Mouse (Mus musculus) yolk sac, embryonic 10.5 days (tissue): ENCODE results near the gene Tgfbr3.
"Not testable (repeated sequence)": the region's sequence is repeated elsewhere in the genome, so short reads cannot be mapped to it uniquely, and the experiment has no call there.

Source experiments
- DNase-seq: peaks from one replicate; pipeline ENCODE4 v3.0.0-alpha.2; 2017; ENCODE audit warnings: low spot score

Gene Tgfbr3

DNA sequence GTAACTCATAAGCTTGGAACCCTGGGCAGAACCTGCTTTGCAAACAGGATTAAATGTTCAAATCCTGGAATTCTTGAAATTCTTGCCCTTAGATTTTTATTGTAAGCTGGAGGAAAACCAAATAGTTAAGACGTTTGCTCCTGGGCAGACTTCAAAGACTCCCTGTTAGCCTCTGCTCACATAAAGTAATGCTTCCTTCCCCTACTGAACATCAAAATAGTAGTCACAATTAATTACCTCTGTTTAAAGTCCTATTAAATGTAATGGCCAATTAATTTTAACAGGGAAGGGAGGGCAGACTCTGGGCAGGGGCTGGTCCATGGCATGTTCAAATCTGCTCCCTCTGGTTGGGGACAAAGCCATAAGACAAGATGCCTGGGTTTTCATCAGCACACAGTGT, 49.2 kb downstream of the Tgfbr3 start:
- DNase-seq = no peak

DNA sequence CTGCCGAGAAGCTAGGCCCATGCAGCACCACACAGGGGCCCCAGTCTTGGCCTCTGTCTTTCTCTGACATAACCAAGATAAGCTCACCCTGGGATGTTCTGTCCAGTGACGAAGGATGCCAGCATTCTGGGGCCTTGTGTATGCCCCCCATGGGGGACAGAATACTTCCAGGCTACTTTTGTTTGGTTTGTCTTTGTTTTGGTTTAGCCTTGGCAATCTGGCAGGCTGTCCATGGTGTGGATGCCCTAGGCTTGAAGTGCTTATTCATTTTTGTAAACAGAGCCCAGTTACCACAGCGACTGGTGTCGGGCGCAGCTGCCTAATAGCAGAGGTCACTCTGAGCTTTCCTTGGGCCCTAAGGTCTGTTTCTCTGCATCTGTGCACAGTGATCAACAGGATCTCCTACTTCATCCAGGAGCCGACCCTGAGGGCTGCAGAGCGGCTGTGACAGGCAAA, 51.4 kb downstream of the Tgfbr3 start:
- DNase-seq = peak; percentile 71

DNA sequence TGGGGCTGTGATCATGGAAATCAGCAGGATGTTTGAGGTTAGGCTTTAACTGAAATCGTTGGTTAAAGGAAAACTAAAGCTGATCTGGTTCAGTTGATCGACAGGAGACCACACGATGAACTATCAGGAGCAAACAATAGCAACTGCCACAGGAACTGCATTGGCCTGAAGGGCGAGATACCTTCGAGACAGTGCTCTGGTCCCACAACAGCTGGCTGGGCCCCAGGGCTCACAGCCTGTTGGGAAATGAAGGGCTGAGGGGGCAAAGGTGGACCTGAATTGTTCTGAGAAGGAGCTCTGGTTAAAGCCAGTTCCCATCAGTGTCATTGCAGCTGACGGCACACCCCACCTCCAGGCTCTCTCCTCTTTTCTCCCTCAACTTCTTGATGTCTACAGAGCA, 52.5 kb downstream of the Tgfbr3 start:
- peak; percentile 86 for DNase-seq

DNA sequence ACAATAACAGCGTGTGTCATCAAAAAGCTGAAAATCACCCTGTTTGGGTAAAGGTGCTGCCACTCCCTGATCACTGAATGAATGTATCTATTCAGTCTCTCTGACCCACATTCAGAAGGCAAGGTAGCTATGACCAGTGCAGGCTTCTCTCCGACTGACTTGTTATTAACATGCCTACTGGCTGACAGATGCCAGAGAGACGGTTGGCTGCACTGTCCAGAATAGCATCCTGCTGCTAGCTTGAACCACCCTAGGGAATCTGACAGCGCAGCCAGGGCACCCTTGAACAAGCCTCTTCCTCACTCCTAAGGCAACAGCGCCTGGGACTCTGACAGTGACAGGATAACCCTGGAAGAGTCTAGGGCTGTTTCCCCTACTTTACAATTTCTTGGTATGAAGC, 53.4 kb downstream of the Tgfbr3 start:
- no peak for DNase-seq

DNA sequence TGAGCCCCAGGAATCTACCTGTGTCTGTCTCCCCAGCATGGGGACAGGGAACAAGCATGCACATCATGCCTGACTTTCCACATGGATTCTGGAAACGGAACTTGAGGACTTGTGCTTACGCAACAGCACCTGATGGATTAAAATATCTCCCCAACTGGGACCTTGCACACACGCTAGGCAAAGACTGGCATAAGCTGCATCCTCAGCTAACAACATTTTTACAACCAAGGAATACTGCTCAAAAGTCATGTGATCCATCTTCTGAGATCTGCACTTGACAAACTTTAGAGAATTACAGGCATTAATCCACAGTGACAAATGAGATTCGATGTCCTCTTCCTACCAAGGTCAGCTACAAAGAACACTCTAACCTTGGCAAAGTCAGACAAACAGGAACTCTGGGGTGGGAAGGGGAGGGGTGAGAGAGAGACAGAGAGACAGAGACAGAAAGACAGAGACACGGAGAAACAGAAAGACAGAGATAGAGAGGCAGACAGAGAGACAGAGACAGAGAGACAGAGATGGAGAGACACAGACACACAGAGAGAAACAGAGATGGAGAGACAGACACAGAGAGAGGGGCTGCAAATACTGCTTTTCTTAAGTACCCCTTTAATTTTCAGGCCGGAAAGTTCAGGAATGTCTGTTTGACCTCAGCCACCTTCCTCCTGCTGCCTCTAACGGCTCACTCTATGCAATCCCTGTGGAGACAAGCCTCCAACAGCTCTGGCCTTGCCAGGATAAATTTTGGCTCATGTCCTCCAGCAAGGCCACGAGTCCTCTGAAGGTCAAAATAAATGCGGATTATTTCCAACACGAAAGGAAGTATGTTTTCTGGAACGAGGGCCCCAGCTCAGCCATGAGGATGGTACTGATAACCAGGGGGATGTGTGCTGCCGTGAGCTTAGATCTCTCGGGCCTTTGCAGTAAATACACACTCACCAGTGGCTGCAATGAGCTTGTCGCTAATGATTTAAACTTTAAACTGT, 55.8 kb downstream of the Tgfbr3 start:
- DNase-seq = no peak

DNA sequence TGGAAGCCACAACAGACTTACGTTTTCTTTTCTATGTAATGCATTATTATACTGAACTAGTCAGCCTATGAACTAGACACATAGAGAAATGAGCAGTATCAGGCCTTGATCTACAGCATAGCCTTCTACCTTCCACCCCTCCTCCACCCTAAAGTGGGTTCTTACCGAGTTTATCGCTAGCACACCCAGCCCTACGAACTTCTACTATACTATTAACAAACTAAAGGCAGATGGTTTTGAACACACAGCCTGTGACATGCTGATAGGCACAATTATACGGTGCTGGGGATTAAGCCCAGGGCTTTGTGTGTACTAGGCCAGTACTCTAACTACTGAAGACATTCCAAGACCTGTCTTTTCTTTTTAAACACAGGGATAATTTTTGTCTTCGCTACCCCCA, 59.2 kb downstream of the Tgfbr3 start:
- DNase-seq = no peak

DNA sequence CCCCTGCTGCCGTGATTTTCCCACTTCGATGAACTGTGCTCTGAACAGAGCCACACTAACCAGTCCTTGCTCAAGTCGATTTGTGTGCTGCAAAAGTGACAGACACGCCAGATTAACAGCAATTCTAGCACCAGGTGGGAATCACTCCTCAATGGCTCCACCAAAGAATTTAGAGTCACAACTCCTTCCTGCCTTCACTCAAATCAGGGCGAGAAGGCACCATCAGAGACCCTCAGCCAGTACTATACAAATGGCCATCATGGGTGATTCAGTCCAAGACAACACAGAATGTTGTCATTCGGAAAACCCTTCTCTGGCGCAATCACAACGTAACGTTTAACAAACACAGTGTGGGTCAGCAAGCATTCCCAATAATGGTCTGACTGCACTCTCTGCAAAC, 60.4 kb downstream of the Tgfbr3 start:
- no peak for DNase-seq

DNA sequence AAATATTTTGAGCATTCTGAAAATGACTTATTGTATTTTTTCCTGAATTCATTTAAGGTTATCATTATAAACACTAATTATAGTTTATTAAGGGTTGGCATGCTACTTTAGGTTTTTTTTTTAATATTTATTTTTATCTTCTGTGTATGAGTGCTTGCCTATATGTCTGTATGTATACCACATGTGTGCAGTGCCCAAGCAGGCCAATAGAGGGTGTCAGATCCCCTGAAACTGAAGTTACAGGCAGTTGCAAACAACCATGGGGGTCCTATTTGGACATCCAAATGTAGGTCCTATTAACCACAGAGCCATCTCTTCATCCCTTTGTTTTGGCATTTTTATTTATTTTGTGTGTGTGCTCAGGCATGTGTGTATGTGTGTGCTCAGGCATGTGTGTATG, 61.8 kb downstream of the Tgfbr3 start:
- no peak for DNase-seq

DNA sequence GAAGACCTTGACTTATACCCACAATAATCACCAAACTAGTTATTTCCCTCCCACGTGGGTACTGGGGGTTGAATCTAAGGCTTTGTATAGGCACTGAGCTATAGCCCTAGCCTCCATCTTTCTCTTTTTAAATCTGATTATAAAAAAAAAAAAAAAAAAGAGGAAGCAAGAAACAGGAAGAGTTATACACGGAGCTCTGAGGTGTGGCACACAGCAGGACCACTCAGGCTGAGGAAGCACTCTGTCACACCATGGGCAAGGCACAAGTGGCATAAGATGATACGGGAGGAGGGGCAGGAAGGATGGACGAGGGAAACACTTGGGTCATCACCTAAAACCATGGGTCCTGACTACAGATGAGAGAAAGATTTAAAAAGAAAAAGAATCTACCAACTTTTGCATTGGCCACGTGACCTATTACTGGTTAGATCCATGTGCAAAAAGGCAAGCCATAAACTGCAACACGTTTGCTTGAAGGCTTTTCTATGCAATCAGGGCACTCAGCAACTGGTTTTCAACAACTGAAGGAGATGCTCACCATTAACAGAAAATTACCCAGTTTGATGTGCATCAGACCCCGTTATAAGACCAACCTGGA, 64.5 kb downstream of the Tgfbr3 start:
- DNase-seq = no peak

DNA sequence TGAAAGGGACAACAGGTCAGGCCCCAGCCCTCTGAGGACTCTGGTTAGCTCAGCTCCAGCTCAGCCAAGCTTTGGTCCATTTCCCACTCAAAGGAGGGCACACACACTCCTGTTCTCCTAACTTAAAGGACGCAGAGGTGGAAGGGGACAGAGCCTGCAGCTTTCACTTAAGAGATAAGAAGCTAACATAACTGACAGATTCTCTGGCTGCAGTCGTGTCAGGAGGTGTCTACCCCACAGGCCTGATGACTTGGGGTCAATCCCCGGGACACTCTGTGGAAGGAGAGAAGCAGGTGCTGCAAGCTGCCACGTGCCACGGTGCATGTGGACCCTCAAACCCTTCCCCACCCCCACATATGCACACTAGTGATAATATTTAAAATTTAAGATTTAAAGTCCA, 65.3 kb downstream of the Tgfbr3 start:
- DNase-seq = no peak

DNA sequence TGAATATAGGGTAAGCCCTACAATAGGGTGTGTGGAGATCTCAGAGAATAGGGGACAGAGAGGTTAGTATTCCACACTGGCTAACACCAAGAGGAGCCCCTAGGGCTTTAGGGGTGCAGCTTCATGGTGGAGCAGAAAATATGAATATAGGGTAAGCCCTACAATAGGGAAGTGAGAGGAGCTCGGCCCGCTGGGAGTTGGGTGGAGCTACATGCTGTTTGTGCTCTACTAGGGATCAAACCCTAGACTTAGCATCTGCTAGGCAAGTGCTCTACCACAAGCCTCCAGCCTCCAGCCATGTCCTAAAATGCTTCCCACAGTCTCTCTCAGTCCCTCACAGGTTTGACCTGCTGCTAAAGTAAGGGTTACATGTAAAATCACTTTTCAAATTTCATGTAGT, 65.9 kb downstream of the Tgfbr3 start:
- not testable (repeated sequence) for DNase-seq

DNA sequence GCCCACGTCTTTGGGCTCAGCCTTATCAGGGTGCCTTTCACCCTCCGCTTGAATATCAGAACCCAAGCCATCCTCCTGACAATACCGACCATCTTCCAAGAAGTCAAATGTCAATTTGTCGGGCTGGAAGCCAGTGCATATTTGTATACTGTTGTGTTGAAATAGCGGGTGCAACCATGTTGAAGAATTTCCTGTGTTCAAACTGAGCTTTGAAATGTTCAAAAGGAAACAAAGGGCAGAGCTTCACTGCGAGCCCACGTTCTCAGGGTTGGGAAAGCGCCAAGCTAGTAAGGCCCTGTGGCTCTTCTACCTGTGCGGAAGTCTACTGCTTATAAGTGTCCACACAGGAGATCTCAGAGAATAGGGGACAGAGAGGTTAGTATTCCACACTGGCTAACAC, 66.4 kb downstream of the Tgfbr3 start:
- DNase-seq = no peak

DNA sequence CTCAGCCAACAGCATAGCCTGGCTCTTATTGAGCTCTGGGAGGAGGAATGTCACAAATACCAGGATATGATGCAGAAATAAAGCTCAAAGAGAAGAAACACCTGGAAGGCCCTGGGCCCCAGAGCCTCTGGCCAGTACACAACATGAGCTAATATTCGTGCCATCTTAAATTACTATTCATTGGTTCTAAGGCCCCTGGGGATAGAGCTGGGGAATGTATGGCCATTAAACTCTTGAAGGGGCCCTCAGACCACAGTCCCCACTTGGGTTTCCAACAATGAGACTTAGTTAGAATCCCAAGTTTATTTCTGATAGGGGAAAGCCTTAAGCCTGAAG, 66.8 kb downstream of the Tgfbr3 start:
- no peak for DNase-seq

DNA sequence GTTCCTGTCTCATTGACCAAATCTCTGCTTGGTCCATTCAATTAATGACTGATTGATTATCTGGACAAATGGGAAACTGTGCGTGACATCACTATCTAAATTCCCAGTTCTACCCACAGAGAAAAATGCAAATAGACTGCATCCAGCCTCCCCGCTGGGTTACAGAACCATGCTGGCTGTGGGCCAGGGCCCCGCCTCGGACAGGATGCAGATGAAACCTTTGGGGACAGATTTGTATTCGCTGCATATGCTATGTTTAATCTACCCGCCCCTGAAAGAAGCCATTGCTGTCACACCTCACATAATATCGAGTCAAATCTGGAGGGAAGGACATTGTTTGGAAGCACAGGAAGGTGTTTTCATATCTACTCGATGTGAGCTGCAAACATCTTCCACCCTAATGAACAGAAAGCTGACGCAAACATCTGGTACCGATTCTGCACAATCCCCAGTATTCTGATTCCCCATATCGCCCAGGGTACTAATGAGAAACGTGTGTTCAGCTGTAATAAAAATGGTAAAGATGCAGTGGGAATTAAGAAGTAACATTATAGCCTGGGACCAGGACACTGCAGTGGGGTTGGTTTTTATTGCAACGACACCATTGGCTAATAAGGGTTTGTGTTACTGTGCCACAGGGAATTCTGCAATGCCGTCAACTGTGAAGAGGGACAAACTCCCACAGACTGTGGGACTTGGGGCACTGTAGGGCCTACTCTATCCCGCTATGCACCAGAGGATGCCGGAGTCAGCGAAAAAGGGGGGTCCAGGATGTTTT, 67.3 kb downstream of the Tgfbr3 start:
- no peak for DNase-seq

DNA sequence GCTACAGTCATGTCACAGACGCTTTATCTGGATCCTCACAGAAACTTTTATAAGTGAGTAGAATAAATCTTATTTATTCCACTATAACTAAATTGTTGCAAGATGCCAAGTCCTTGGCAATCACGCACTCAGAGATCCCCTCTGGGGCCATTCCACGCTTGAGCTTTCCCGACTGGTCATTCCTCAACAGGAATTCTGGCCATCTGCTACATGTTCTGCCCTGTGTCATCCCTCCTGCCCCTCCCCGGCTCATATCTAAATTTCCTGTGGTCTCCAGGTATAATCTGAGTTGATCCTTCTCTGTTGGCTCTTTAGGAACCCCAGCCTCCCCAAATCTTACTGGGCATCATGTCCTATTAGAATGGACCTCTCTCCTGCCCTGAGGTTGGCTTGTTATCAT, 68.5 kb downstream of the Tgfbr3 start:
- no peak for DNase-seq

DNA sequence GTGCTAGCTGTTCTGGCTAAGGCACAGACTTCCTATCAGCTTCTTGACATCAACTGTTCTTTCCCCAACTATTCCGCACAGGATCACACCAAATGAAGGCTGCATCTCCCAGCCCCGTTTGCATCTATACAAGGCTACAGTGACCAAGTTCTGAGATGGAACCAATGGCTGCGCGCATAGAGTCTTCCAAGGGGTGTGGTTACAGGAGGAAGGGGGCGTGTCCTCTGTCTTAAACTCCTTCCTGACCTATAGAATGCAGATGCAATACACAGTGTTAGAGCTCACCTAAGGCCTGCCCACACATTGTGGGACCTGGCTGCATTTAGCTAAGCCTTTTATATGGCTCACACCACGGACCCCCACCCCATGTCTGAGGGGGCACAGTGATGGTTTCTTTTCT, 69.5 kb downstream of the Tgfbr3 start:
- DNase-seq = no peak

DNA sequence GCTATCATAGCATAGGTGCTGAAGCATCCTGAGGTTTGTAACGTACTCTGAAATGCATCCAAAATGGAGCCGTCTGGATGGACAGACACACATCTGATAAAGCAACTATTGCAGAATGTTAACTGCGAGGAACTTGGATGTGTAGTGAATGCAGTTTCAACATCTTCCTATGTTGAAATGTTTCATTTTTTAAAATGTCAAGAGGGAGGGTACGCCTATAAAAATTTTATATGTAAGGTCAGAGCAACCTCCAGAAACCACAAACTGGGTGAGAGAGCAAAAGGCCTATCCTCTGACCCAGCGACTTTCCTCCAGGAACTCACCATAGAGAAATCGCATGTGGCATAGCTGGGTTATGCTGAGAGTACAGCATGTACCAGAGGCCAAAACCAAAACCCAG, 70.1 kb downstream of the Tgfbr3 start:
- DNase-seq = no peak

DNA sequence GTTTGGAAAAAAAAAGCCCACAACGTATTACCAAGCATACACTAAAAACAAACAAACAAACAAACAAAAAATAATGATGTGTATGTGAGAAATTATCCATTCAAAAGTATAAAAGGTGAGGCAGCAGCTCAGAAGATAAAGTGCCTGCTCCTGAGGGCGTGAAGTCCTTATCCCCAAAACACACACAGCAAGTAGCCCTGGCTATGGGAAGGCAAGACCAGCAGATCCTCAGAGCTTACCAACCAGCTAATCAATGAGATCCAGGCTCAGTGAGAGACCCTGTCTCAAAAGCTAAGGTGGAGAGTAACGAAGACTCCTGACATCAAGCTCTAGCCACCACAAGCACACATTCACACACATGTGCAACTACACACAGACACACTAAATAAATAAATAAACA, 70.8 kb downstream of the Tgfbr3 start:
- no peak for DNase-seq

DNA sequence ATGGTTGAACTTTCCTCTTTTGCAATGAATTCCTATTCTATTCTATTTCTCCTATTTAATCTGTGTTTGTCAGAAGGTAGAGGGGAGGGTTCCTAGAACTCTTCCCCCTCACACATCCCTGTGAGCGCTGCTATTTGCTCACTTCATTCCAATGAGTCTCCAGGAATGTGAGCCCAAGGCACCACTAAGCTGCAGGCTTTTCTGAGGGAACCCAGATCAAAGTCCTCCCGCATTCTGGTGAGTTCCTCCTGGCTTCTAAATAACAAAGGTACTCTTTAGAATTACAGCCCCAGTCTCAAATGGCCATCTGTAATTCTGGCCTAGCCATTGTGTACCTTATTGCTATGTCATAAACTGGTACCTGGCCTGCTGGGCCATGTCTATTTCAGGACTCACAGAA, 72.3 kb downstream of the Tgfbr3 start:
- DNase-seq = peak; percentile 69

DNA sequence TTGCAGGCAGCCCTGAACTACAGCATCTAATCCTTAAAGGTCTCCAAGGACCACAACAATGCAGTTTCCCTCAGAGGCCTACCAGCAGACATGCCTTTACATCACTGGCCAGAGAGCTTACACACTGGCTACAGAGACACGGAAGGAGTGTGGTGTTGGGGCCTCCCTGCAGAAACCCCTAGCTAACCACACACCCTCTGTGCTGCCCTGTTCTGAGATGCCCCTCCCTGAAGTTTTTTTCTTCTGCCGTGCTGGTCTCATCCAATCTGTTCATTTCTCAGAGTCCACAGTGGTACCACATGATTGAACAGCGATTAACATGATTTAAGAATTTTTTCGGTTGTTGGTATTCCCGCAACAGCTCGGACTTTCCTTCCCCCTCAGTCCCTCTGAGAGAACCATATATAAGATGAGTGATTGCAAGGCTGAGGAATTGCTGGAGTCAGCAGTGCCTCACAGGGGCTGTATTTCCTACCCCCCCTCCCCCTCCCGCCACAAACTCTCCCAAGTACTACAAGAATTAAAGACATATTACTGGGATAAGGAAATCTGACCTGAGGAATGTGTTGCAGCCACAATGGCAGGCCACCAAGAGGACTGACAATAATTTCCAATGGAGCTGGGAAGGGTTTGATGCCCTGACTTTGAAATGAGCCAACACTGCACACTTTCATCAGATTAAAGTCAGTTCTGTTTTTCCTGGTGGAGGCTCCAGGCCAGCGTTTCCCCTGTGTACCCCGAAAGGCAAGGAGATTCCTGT, 75.9 kb downstream of the Tgfbr3 start:
- no peak for DNase-seq

DNA sequence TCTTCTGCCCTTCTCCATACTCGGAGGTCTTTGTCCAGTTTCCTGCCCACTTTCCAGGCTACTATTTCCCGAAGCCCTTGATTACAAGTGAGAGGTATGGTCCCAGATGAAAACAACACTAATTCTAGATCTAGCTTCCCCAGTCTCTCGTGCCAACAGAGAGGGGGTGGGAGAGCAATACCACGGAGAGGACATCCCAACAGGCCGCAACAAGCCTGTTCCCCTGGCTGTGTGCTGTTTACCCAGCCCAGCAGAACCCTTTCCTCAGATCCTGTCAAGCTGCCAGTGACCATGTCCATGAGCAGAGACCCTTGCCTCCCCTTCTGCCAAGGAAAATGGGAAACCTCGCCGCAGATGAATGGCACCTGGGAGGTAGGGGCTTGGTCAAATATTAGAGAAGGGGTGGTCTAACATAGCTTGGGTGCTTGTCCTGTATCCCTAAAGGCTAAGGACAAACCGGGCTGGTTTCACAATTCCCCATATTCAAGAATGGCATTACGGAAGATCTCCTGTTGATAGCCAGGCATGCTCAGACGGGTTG, 77.5 kb downstream of the Tgfbr3 start:
- no peak for DNase-seq

DNA sequence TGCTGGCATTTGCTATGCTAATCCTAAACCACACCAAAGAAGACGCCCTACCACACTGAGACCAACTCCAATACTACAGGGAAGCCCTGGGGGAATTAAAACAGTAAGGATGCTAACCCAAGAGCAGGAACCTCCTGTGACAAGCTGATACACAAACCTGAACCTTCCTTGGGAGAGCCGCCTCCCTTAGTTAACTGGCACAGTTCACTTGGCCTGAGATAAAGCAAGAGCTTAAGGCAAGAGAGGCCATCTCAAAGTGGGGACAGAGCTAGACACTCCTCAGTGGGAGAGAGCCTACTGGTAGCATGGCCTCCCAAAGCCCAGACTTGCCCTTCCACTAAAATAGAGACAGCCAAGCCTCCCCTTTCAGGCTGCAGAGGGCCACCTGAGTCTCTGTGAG, 79.4 kb downstream of the Tgfbr3 start:
- DNase-seq = no peak
